ENCODE assay signal across 15 mouse cellular contexts in genomic region chr11:69333922-69334321, GRCm38 (mm10). TPM values are rescaled to one million over a fixed set of nuclear protein-coding genes. Genes with fewer than 3 reads are reported as not detected.
DNase-seq lines count a peak whose midpoint lies in the region; ATAC-seq and TF ChIP-seq lines count a peak whose summit lies in the region.
"Had no signal": no experiment of that assay in that cellular context is flagged by ENCODE, and none has a peak within 500 bp of the region (broad histone marks: within the 10 kb centered on the region; RNA-seq: fewer than 3 reads in every experiment).

No protein-coding gene starts in this region.

- H3K36me3 ChIP-seq in kidney, embryonic 16.5 days (ENCODE audit: insufficient read depth, low read length): no peaks in the 10 kb centered on the region
- no peaks in the 10 kb centered on the region for H3K36me3 ChIP-seq in C2C12 (ENCODE audit: control insufficient read depth, insufficient read depth)
- H3K36me3 ChIP-seq in liver, embryonic 16.5 days (ENCODE audit: control insufficient read depth, insufficient read depth): no peaks in the 10 kb centered on the region
- H3K36me3 ChIP-seq: forebrain, embryonic 12.5 days; G1E; midbrain, embryonic 12.5 days; stomach, embryonic 15.5 days had no signal

- no peak overlapping the region for H3K9ac ChIP-seq in kidney, embryonic 16.5 days (replicated peaks; ENCODE audit: low read length)
- H3K9ac ChIP-seq in liver, embryonic 16.5 days (ENCODE audit: low read depth, low read length): no peak overlapping the region
- H3K9ac ChIP-seq: forebrain, embryonic 12.5 days; midbrain, embryonic 12.5 days; stomach, embryonic 15.5 days had no signal

- peaks cover 22% of the 10 kb centered on the region for H3K4me1 ChIP-seq in kidney, embryonic 16.5 days (ENCODE audit: insufficient read depth, low read length)
- peaks cover 8% of the 10 kb centered on the region; the same call in 1 of the 2 replicates for H3K4me1 ChIP-seq in liver, embryonic 16.5 days (ENCODE audit: control insufficient read depth, low read depth, low read length)

- peak overlapping the region; percentile 26; the same call in 1 of the 2 replicates for H3K27ac ChIP-seq in kidney, embryonic 16.5 days (ENCODE audit: low read length)
- no peak overlapping the region for H3K27ac ChIP-seq in liver, embryonic 16.5 days (ENCODE audit: low read length)
- H3K27ac ChIP-seq: forebrain, embryonic 12.5 days; midbrain, embryonic 12.5 days; stomach, embryonic 15.5 days had no signal

- no peaks in the 10 kb centered on the region for H3K27me3 ChIP-seq in kidney, embryonic 16.5 days (ENCODE audit: insufficient read depth, low read length)
- H3K27me3 ChIP-seq in C2C12 (ENCODE audit: control insufficient read depth, insufficient read depth, insufficient read length): no peaks in the 10 kb centered on the region
- H3K27me3 ChIP-seq in liver, embryonic 16.5 days (ENCODE audit: control insufficient read depth, insufficient read depth, low read depth, low read length): peaks cover 20% of the 10 kb centered on the region
- H3K27me3 ChIP-seq: stomach, embryonic 15.5 days had no signal

- no peak for DNase-seq in kidney, postnatal 4 days
- no peak for DNase-seq in cerebellum, adult 8-10 months
- no peak for DNase-seq in yolk sac, embryonic 10.5 days (ENCODE audit: low spot score)
- DNase-seq in spleen, adult 12 weeks (ENCODE audit: low spot score): no peak
- DNase-seq: adrenal gland, adult 2 months; cerebellum, postnatal 25 days; heart, postnatal 36 days had no signal

- 59% methylated on average over 3 of the region's 3 CpGs for WGBS in kidney, embryonic 16.5 days
- WGBS in liver, embryonic 16.5 days (ENCODE audit: insufficient replicate concordance): 16% methylated on average over 3 of the region's 3 CpGs

- no peak for ATAC-seq in kidney, embryonic 16.5 days (ENCODE audit: low FRiP score, low TSS enrichment)
- ATAC-seq in common myeloid progenitor, adult 5-6 weeks (replicated peaks; ENCODE audit: low read depth, poor library complexity, severe bottlenecking): peak; percentile 76
- ATAC-seq in liver, embryonic 16.5 days (ENCODE audit: low read depth): peak; percentile 72

- no peak for TF ChIP-seq CTCF in C2C12 (IDR thresholded peaks at IDR 0.05; ENCODE audit: control insufficient read depth, insufficient read depth, insufficient read length)

- no peak overlapping the region for H3K4me2 ChIP-seq in kidney, embryonic 16.5 days (replicated peaks; ENCODE audit: low read depth, low read length)
- H3K4me2 ChIP-seq in liver, embryonic 16.5 days (ENCODE audit: low read depth, low read length): no peak overlapping the region
- H3K4me2 ChIP-seq: forebrain, embryonic 12.5 days; midbrain, embryonic 12.5 days; stomach, embryonic 15.5 days had no signal

- no peak overlapping the region for H3ac ChIP-seq in C2C12 (ENCODE audit: control insufficient read depth, insufficient read length, low read depth)

- H3K4me3 ChIP-seq in kidney, embryonic 16.5 days (ENCODE audit: low read length): no peak overlapping the region
- no peak overlapping the region for H3K4me3 ChIP-seq in C2C12 (ENCODE audit: insufficient read depth, poor library complexity, severe bottlenecking)
- no peak overlapping the region for H3K4me3 ChIP-seq in liver, embryonic 16.5 days (ENCODE audit: low read depth, low read length)
- H3K4me3 ChIP-seq: forebrain, embryonic 12.5 days; midbrain, embryonic 12.5 days; stomach, embryonic 15.5 days had no signal

- H3K9me3 ChIP-seq in kidney, embryonic 16.5 days (ENCODE audit: low read length): peaks cover 4% of the 10 kb centered on the region; the same call in 1 of the 2 replicates
- no peaks in the 10 kb centered on the region for H3K9me3 ChIP-seq in liver, embryonic 16.5 days (replicated peaks; ENCODE audit: control insufficient read depth, low read length)
- H3K9me3 ChIP-seq: midbrain, embryonic 12.5 days; stomach, embryonic 15.5 days had no signal

- no peaks in the 10 kb centered on the region for H3K79me3 ChIP-seq in C2C12 (ENCODE audit: low read depth)

- H3K79me2 ChIP-seq in C2C12 (ENCODE audit: control insufficient read depth, insufficient read depth): no peaks in the 10 kb centered on the region

TF ChIP-seq in C2C12, 6 proteins besides CTCF, POLR2A, EP300 and RAD21:
- no peak for TF ChIP-seq MYOG (IDR thresholded peaks at IDR 0.05; ENCODE audit: control insufficient read depth, extremely low read depth, insufficient read length)
- no peak for TF ChIP-seq MYOD1 (IDR thresholded peaks at IDR 0.05; ENCODE audit: control insufficient read depth, insufficient read length, low read depth)
- no peak for TF ChIP-seq USF1 (IDR thresholded peaks at IDR 0.05; ENCODE audit: low read depth)
- TF ChIP-seq CEBPB (IDR thresholded peaks at IDR 0.05; ENCODE audit: low read depth): no peak
- peak; percentile 29 for TF ChIP-seq MAX (IDR thresholded peaks at IDR 0.05)
- no peak for TF ChIP-seq FOSL1 (IDR thresholded peaks at IDR 0.05; ENCODE audit: insufficient read depth, low read length, poor library complexity, severe bottlenecking)

RNA-seq across cellular contexts. Expression of gene Rnf227, which starts 6.3 kb away (rescaled TPM):
- polyA plus RNA-seq in kidney, embryonic 16.5 days (2015; fragmentation: Nextera tagmentation; extraction: Ambion mirVana): 16.4 and 17.8 TPM in 2 replicates
- polyA plus RNA-seq in C2C12 (2012; fragmentation: generic; extraction: Trizol): 3.9 TPM
- total RNA-seq in common myeloid progenitor, adult 5-6 weeks (2017): 8.3 and 9.0 TPM in 2 replicates
- polyA plus RNA-seq in liver, embryonic 16.5 days (2015; fragmentation: Nextera tagmentation; extraction: Ambion mirVana): 0.62 and 0.74 TPM in 2 replicates
- polyA plus RNA-seq: G1E had no signal

RNA-seq across cellular contexts. Expression of gene Kcnab3, which starts 7.9 kb away (rescaled TPM):
- 3.3 and 3.8 TPM in 2 replicates for polyA plus RNA-seq in kidney, embryonic 16.5 days (2015; fragmentation: Nextera tagmentation; extraction: Ambion mirVana)
- polyA plus RNA-seq in C2C12 (2012; fragmentation: generic; extraction: Trizol): 3.2 TPM
- total RNA-seq in common myeloid progenitor, adult 5-6 weeks (2017): 0.05 TPM in 1 of 2 replicates, not detected in the other
- polyA plus RNA-seq in liver, embryonic 16.5 days (2015; fragmentation: Nextera tagmentation; extraction: Ambion mirVana): 0.05 and 0.12 TPM in 2 replicates

RNA-seq across cellular contexts. Expression of gene Trappc1, which starts 10.1 kb away (rescaled TPM):
- polyA plus RNA-seq in kidney, embryonic 16.5 days (2015; fragmentation: Nextera tagmentation; extraction: Ambion mirVana): 166 and 172 TPM in 2 replicates
- 114 TPM for polyA plus RNA-seq in C2C12 (2012; fragmentation: generic; extraction: Trizol)
- 75.4 and 87.8 TPM in 2 replicates for total RNA-seq in common myeloid progenitor, adult 5-6 weeks (2017)
- polyA plus RNA-seq in liver, embryonic 16.5 days (2015; fragmentation: Nextera tagmentation; extraction: Ambion mirVana): 69.3 and 75.8 TPM in 2 replicates

RNA-seq across cellular contexts. Expression of gene Cntrob, which starts 10.3 kb away (rescaled TPM):
- polyA plus RNA-seq in kidney, embryonic 16.5 days (2015; fragmentation: Nextera tagmentation; extraction: Ambion mirVana): 22.4 and 23.2 TPM in 2 replicates
- 9.9 TPM for polyA plus RNA-seq in C2C12 (2012; fragmentation: generic; extraction: Trizol)
- total RNA-seq in common myeloid progenitor, adult 5-6 weeks (2017): 20.3 and 26.5 TPM in 2 replicates
- polyA plus RNA-seq in liver, embryonic 16.5 days (2015; fragmentation: Nextera tagmentation; extraction: Ambion mirVana): 6.0 and 7.2 TPM in 2 replicates

RNA-seq across cellular contexts. Expression of gene Chd3, which starts 35.3 kb away (rescaled TPM):
- 58.6 and 67.2 TPM in 2 replicates for polyA plus RNA-seq in kidney, embryonic 16.5 days (2015; fragmentation: Nextera tagmentation; extraction: Ambion mirVana)
- 100 TPM for polyA plus RNA-seq in C2C12 (2012; fragmentation: generic; extraction: Trizol)
- total RNA-seq in common myeloid progenitor, adult 5-6 weeks (2017): 64.5 and 68.0 TPM in 2 replicates
- 5.0 and 5.7 TPM in 2 replicates for polyA plus RNA-seq in liver, embryonic 16.5 days (2015; fragmentation: Nextera tagmentation; extraction: Ambion mirVana)
